Mouse (Mus musculus) CH12.LX (cell line): ENCODE measurements around the gene Skap1. TPM values are rescaled to one million over a fixed set of nuclear protein-coding genes. Genes with fewer than 3 reads are reported as not detected.

Experiments used
- DNase-seq: peaks from one replicate; pipeline ENCODE4 v3.0.0-alpha.2; 2013; ENCODE audit errors: extremely low read depth
- H3K27ac ChIP-seq: 2 replicates; pipeline ENCODE4 v1.5.1; 2012; ENCODE audit warnings: low read depth, mild to moderate bottlenecking, control low read depth, moderate library complexity; ENCODE audit not compliant: insufficient read depth
- H3K27me3 ChIP-seq: replicated peaks from 2 replicates; pipeline ENCODE3; 2012; ENCODE audit warnings: inconsistent platforms
- H3K36me3 ChIP-seq, 2 experiments: replicated peaks in 1 of 2; 2 replicates each; pipeline versions ENCODE3 to v1.6.1; 2012; ENCODE audit warnings: inconsistent platforms in 1 of 2, low read length in 1 of 2, mild to moderate bottlenecking in 1 of 2, mixed read lengths in 1 of 2, moderate library complexity in 1 of 2; ENCODE audit not compliant: control insufficient read depth in 1 of 2, insufficient read depth in 1 of 2
- H3K4me1 ChIP-seq, 2 experiments: 2 replicates each; pipeline ENCODE4 v1.6.1; 2012; ENCODE audit warnings: inconsistent platforms in 1 of 2, moderate library complexity in 1 of 2; ENCODE audit not compliant: insufficient read depth in 2 of 2, control insufficient read depth in 1 of 2
- H3K4me2 ChIP-seq: 2 replicates; pipeline ENCODE4 v1.6.1; 2012; ENCODE audit warnings: low read depth, mild to moderate bottlenecking, control low read depth; ENCODE audit not compliant: poor library complexity, insufficient read depth, severe bottlenecking
- H3K4me3 ChIP-seq, 3 experiments: fragments of 150-350 bp in 1 of 3; sonication (generic) in 1 of 3; replicated peaks in 1 of 3; 2 replicates each; pipeline versions ENCODE3 to v1.5.1; 2011 to 2012; ENCODE audit warnings: low read depth in 2 of 3, low read length in 2 of 3, mild to moderate bottlenecking in 2 of 3, moderate library complexity in 2 of 3, control low read depth in 1 of 3, improper control_type of control experiment in 1 of 3, inconsistent platforms in 1 of 3, mixed read lengths in 1 of 3; ENCODE audit not compliant: poor library complexity in 1 of 3
- H3K79me2 ChIP-seq: replicated peaks from 2 replicates; pipeline ENCODE4 v1.6.1; 2012; ENCODE audit warnings: mild to moderate bottlenecking, moderate library complexity; ENCODE audit not compliant: control insufficient read depth, poor library complexity, insufficient read depth, severe bottlenecking; ENCODE audit errors: extremely low read depth
- H3K9ac ChIP-seq: 2 replicates; pipeline ENCODE4 v1.6.1; 2012; ENCODE audit warnings: low read depth, mild to moderate bottlenecking, control low read depth, moderate library complexity; ENCODE audit not compliant: insufficient read depth
- H3K9me3 ChIP-seq: replicated peaks from 2 replicates; pipeline ENCODE3; 2012; ENCODE audit warnings: low read length, inconsistent platforms, mixed read lengths
- CTCF ChIP-seq, 2 experiments: IDR thresholded peaks in 1 of 2; conservative IDR thresholded peaks in 1 of 2; 2 replicates each; pipeline ENCODE4 v1.5.1; 2011 to 2012; ENCODE audit warnings: low read depth in 2 of 2, low read length in 2 of 2, improper control_type of control experiment in 1 of 2, inconsistent platforms in 1 of 2, mild to moderate bottlenecking in 1 of 2, moderate library complexity in 1 of 2
- E2F4 ChIP-seq: IDR thresholded peaks from 2 replicates; pipeline ENCODE4 v1.6.1; 2011; ENCODE audit warnings: low read depth, low read length, improper control_type of control experiment; ENCODE audit not compliant: insufficient replicate concordance
- ELF1 ChIP-seq: IDR thresholded peaks from 2 replicates; pipeline ENCODE4 v1.6.1; 2014; ENCODE audit warnings: low read depth, mild to moderate bottlenecking, inconsistent platforms, low read length, improper control_type of control experiment
- GABPA ChIP-seq: IDR thresholded peaks from 2 replicates; pipeline ENCODE4 v1.6.1; 2012; ENCODE audit warnings: low read depth, low read length, improper control_type of control experiment, inconsistent platforms; ENCODE audit not compliant: insufficient replicate concordance
- HCFC1 ChIP-seq: IDR thresholded peaks from 2 replicates; pipeline ENCODE4 v1.6.1; 2012; ENCODE audit warnings: low read depth, mild to moderate bottlenecking, inconsistent platforms, low read length, improper control_type of control experiment
- JUN ChIP-seq: IDR thresholded peaks from 2 replicates; pipeline ENCODE4 v1.6.1; 2011; ENCODE audit warnings: low read depth, mild to moderate bottlenecking, low read length, improper control_type of control experiment, moderate library complexity; ENCODE audit not compliant: insufficient read depth
- JUND ChIP-seq: conservative IDR thresholded peaks from 2 replicates; pipeline ENCODE4 v1.6.1; 2011; ENCODE audit warnings: low read depth, low read length, improper control_type of control experiment
- MAFK ChIP-seq: IDR thresholded peaks from 2 replicates; pipeline ENCODE4 v1.6.1; 2011; ENCODE audit warnings: low read length, improper control_type of control experiment; ENCODE audit not compliant: insufficient replicate concordance
- MAZ ChIP-seq: IDR thresholded peaks from 2 replicates; pipeline ENCODE4 v1.6.1; 2012; ENCODE audit warnings: low read depth, mild to moderate bottlenecking, inconsistent platforms, low read length, improper control_type of control experiment, moderate library complexity
- NELFE ChIP-seq: IDR thresholded peaks from 2 replicates; pipeline ENCODE4 v1.6.1; 2011; ENCODE audit warnings: low read depth, low read length, improper control_type of control experiment
- RAD21 ChIP-seq: IDR thresholded peaks from 2 replicates; pipeline ENCODE4 v1.6.1; 2011; ENCODE audit warnings: low read depth, mild to moderate bottlenecking, low read length, improper control_type of control experiment, moderate library complexity
- SIN3A ChIP-seq: IDR thresholded peaks from 2 replicates; pipeline ENCODE4 v1.6.1; 2012; ENCODE audit warnings: low read length, improper control_type of control experiment, inconsistent platforms
- TBP ChIP-seq: conservative IDR thresholded peaks from 2 replicates; pipeline ENCODE4 v1.6.1; 2011; ENCODE audit warnings: low read depth, low read length, improper control_type of control experiment
- UBTF ChIP-seq: IDR thresholded peaks from 2 replicates; pipeline ENCODE4 v1.6.1; 2012; ENCODE audit warnings: low read depth, mild to moderate bottlenecking, inconsistent platforms, low read length, improper control_type of control experiment, moderate library complexity
- USF1 ChIP-seq: IDR thresholded peaks from 2 replicates; pipeline ENCODE4 v1.6.1; 2014; ENCODE audit warnings: low read depth, mild to moderate bottlenecking, inconsistent platforms, low read length, improper control_type of control experiment
- ZKSCAN1 ChIP-seq: IDR thresholded peaks from 2 replicates; pipeline ENCODE4 v1.6.1; 2012; ENCODE audit warnings: low read depth, inconsistent platforms, low read length, improper control_type of control experiment, borderline replicate concordance
- ZNF384 ChIP-seq: IDR thresholded peaks from 2 replicates; pipeline ENCODE4 v1.6.1; 2012; ENCODE audit warnings: low read depth, low read length, improper control_type of control experiment, inconsistent platforms
- dilution Hi-C: fragments of 300-500 bp; cut with MboI; formaldehyde crosslinking; loops from 2 replicates; pipeline ENCODE4 v1.14.3; 2020; ENCODE audit warnings: low sequenced_read_pairs; ENCODE audit not compliant: extremely low pct_unique_long_range_greater_than_20kb, extremely low pct_ligation_motif_present
- in situ Hi-C: fragments of 300-500 bp; cut with MboI; formaldehyde crosslinking; loops from 3 replicates; pipeline ENCODE4 v1.14.3; 2019; ENCODE audit warnings: low sequenced_read_pairs, low pct_ligation_motif_present, low pct_unique_long_range_greater_than_20kb, mixed read lengths
- polyA plus RNA-seq: library from polyadenylated mRNA; unstranded; fragments of >175 nt; gene quantifications from 2 replicates; pipeline ENCODE4 v1.2.1, GENCODE M21; 2012; ENCODE audit warnings: low read depth; ENCODE audit not compliant: insufficient read length
- total RNA-seq, 2 experiments: library from RNA; depleted of rRNA; stranded (reverse); fragments of 300-350 nt in 1 of 2; fragments of >200 nt in 1 of 2; gene quantifications; 2 replicates each; pipeline ENCODE4 v1.2.3; 2012 to 2014

Gene Skap1
- total and polyA plus RNA-seq, 3 experiments = not detected

DNA sequence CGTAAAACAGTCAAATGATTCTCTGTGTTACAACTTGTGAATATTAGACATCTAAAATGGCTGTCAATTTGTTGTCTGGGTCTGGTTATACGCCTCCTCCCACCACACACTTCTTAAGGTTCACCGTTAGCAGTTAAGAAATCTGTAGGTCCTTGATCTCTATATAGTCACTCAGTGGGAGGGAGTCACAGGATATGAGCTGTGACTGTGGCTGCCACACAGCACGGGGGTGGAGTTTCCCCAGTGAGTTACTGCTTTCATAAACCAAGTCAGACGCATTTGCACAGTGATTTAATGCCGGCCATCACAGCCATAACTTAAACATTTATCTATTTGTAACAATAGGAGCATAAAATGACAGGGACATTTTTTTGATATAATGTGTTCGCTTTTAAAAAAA lies 2.6 kb downstream of the Skap1 start:
- H3K9ac ChIP-seq = no peak overlapping the region
- TF ChIP-seq JUN (no peak), UBTF (no peak), RAD21 (no peak), CTCF (conservative IDR thresholded peaks at IDR 0.05 in 1 of 2, IDR thresholded peaks at IDR 0.05 in 1 of 2; ENCODE audit: low read depth in 2 of 2, low read length in 2 of 2) (no peak), TBP (no peak), ZNF384 (no peak), NELFE (no peak), HCFC1 (no peak), MAFK (no peak), SIN3A (no peak), JUND (no peak), USF1 (no peak), MAZ (no peak), ZKSCAN1 (no peak), ELF1 (no peak)
- H3K27ac ChIP-seq = no peak overlapping the region
- no peaks in the 10 kb centered on the region for H3K4me1 ChIP-seq
- H3K36me3 ChIP-seq = no peaks in the 10 kb centered on the region
- no peaks in the 10 kb centered on the region for H3K9me3 ChIP-seq
- peaks cover 60% of the 10 kb centered on the region for H3K27me3 ChIP-seq
- in situ Hi-C loops = no loop called here
- no peak for DNase-seq
- dilution Hi-C loops = no loop called here
- no peak overlapping the region for H3K4me3 ChIP-seq
- no peak overlapping the region for H3K4me2 ChIP-seq
- no peaks in the 10 kb centered on the region for H3K79me2 ChIP-seq

DNA sequence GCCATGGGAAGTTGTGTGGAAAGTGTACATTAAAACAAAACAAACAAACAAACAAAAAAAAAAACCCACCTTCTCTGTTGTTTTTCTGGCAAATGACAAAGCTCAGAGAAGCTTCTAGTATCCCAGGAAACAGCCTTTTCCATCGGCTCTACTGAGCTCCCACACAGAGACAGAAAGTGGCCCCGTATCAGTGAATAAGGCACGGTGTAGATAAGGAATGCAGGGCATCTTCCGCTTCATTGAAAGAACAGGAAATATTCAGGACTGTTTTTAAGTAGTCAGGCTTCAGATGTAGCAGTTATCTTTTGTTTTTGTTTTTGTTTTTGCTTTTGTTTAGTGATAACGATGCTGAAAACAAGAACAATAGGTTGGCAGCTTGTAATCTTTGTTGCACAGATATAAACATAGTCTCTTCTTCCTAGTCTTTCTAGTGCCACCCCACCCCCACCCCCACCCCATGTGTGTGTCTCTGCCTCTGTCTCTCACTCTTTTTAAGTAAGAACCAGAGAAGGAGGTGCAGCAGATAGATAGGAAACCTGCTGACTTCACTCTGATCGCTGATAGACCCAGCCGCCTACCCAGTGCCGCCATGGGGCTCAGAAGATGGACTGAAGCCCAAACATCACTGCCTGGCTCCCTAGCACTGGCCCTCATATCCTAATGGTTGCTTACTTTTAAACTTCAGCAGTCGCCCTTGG lies 3.8 kb downstream of the Skap1 start:
- dilution Hi-C loops = no loop called here

More for the DNA sequence above, 3.8 kb downstream of the Skap1 start:
- no peaks in the 10 kb centered on the region for H3K4me1 ChIP-seq
- no peak overlapping the region for H3K9ac ChIP-seq
- H3K4me3 ChIP-seq = no peak overlapping the region
- H3K79me2 ChIP-seq = no peaks in the 10 kb centered on the region
- in situ Hi-C loops = no loop called here
- H3K27ac ChIP-seq = no peak overlapping the region
- H3K4me2 ChIP-seq = no peak overlapping the region
- no peak for TF ChIP-seq E2F4
- TF ChIP-seq ZNF384 = no peak
- TF ChIP-seq GABPA = no peak
- no peaks in the 10 kb centered on the region for H3K9me3 ChIP-seq
- no peaks in the 10 kb centered on the region for H3K36me3 ChIP-seq
- DNase-seq = no peak
- peaks cover 52% of the 10 kb centered on the region for H3K27me3 ChIP-seq
